Mouse (Mus musculus) monocyte, adult 59 days (primary cell): ENCODE measurements around the gene Colq. TPM values are rescaled to one million over a fixed set of nuclear protein-coding genes. Genes with fewer than 3 reads are reported as not detected.

Experiments used
- total RNA-seq, 2 experiments: library from RNA; stranded (reverse); gene quantifications; one replicate each; pipeline ENCODE4 v1.2.4; 2023

Gene Colq
- total RNA-seq, result 1 to 10 TPM; 1.9 to 2.0 TPM

DNA sequence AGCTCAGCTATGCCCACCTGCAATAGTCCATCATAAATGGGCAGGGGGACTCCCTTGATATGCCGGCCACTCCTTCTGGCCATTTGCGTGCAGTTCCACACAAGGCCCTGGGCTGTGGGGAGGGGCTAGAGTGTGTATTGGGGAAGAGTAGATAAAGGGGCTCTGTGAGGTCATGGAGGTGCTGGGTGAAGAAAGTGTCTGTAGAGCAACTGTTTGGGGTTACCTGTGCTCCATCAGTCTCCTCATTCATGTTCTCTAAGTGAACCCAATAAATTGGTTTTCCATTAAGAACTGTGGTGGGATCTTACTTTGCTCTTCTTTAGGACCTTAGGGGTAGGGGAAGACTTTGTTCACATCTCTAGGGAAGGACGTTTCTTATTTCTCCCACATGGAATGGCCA, at the start of gene Colq:
Gene Colq (minus strand): TSS at position 101 of the 400 bp plus-strand sequence.

GRCm38 (mm10) chr14:31640346-31640889, 49.3 kb upstream of the Colq start, which contains the start of gene Gm49387:
TSS of gene Gm49387 (minus strand) at chr14:31640878.

DNA sequence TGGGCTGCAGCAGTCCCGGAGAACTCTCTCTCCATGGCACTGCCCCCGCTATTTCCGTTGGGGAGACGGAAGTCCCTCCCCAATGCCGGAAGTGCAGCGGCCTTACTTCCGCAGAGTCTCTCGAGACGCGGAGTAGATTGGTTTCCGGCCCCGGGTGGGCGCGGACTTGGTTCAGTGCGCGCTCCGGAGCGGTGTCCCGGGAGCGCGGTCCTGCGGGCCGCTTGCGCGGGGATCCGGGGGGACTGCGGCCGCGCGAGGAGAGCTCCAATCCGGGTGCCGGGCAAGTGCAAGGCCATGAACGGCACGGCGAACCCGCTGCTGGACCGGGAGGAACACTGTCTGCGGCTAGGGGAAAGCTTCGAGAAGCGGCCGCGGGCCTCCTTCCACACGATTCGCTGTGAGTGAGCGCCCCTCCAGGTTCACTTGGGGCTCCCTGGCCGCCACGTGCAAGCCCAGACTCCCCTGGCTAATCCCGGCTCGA, 96.1 kb downstream of the Colq start, which contains the start of gene Mettl6:
Gene Mettl6 (minus strand): TSS at position 66 of the 481 bp plus-strand sequence.

GRCm38 (mm10) chr14:31494349-31494974, 96.7 kb downstream of the Colq start, which contains the start of gene Eaf1:
TSS of gene Eaf1 (plus strand) at chr14:31494399.

Other genes starting within 250 kb of the Colq start
- gene Sh3bp5, start 155.3 kb downstream of the Colq start, total RNA-seq, result 10 to 100 TPM; 59.2 to 71.4 TPM
- gene Eaf1, start 96.9 kb downstream of the Colq start, total RNA-seq, result 10 to 100 TPM; 29.8 to 35.2 TPM
- 10 to 100 TPM; 55.4 to 62.5 TPM for gene Mettl6, start 96.3 kb downstream of the Colq start, total RNA-seq
- not detected for gene Gm49387, start 49.5 kb upstream of the Colq start, total RNA-seq
- gene Btd, start 49.7 kb upstream of the Colq start, total RNA-seq, result 10 to 100 TPM; 13.4 to 16.8 TPM
- gene Hacl1, start 49.9 kb upstream of the Colq start, total RNA-seq, result 1 to 10 TPM; 8.8 to 10.0 TPM
- 1 to 10 TPM; 4.8 to 6.1 TPM for gene Ankrd28, start 239.3 kb upstream of the Colq start, total RNA-seq